In genomic region chr4:53078793-53079310, GRCm38 (mm10) we compare ENCODE assay signal across 23 mouse cellular contexts.
DNase-seq lines count a peak whose midpoint lies in the region; ATAC-seq and TF ChIP-seq lines count a peak whose summit lies in the region.
"Had no signal": no experiment of that assay in that cellular context is flagged by ENCODE, and none has a peak within 500 bp of the region (broad histone marks: within the 10 kb centered on the region; RNA-seq: fewer than 3 reads in every experiment).

No protein-coding gene starts in this region.

- WGBS in heart, adult 2 months, result 60% methylated on average over 2 of the region's 2 CpGs
- WGBS in kidney, embryonic 15.5 days, result 69% methylated on average over 2 of the region's 2 CpGs
- WGBS in lung, embryonic 16.5 days, result 83% methylated on average over 2 of the region's 2 CpGs

- no peak for TF ChIP-seq CTCF in heart, adult 2 months (IDR thresholded peaks at IDR 0.05)

- H3K9ac ChIP-seq in heart, adult 2 months (ENCODE audit: low read depth, low read length), result no peak overlapping the region
- H3K9ac ChIP-seq in kidney, embryonic 15.5 days, result no peak overlapping the region
- no peak overlapping the region for H3K9ac ChIP-seq in lung, embryonic 16.5 days (ENCODE audit: low read length)
- H3K9ac ChIP-seq: forebrain, embryonic 15.5 days; heart, embryonic 13.5 days; hindbrain, embryonic 15.5 days; limb, embryonic 15.5 days; liver, embryonic 15.5 days; midbrain, embryonic 12.5 days; neural tube, embryonic 12.5 days had no signal

- H3K9me3 ChIP-seq in kidney, embryonic 15.5 days (replicated peaks), result no peaks in the 10 kb centered on the region
- no peaks in the 10 kb centered on the region for H3K9me3 ChIP-seq in lung, embryonic 16.5 days (ENCODE audit: control insufficient read depth, low read length)
- H3K9me3 ChIP-seq: forebrain, embryonic 15.5 days; G1E; heart, embryonic 13.5 days; hindbrain, embryonic 15.5 days; limb, embryonic 15.5 days; liver, embryonic 15.5 days; midbrain, embryonic 12.5 days; neural tube, embryonic 12.5 days had no signal

- no peaks in the 10 kb centered on the region for H3K79me2 ChIP-seq in heart, adult 2 months (replicated peaks; ENCODE audit: control insufficient read depth, insufficient read depth, low read length)

- TF ChIP-seq EP300 in heart, adult 2 months (IDR thresholded peaks at IDR 0.05; ENCODE audit: insufficient read depth, low read depth, low read length), result 0 out of 2 replicates have a peak, but pooled peaks have one; percentile 28

- H3K4me1 ChIP-seq in heart, adult 2 months (ENCODE audit: control insufficient read depth, insufficient read depth, low read length), result peaks cover 10% of the 10 kb centered on the region
- H3K4me1 ChIP-seq in kidney, embryonic 15.5 days, result no peaks in the 10 kb centered on the region
- H3K4me1 ChIP-seq in lung, embryonic 16.5 days (replicated peaks; ENCODE audit: control insufficient read depth, insufficient read depth, low read length), result no peaks in the 10 kb centered on the region; the same call in 1 of the 2 replicates
- H3K4me1 ChIP-seq: forebrain, embryonic 15.5 days; heart, embryonic 13.5 days; hindbrain, embryonic 15.5 days; limb, embryonic 15.5 days; midbrain, embryonic 12.5 days; neural tube, embryonic 12.5 days had no signal

- 0 out of 2 replicates have a peak, but pooled peaks have one; percentile 33 for ATAC-seq in kidney, embryonic 15.5 days (replicated peaks; ENCODE audit: low FRiP score)
- ATAC-seq in lung, embryonic 16.5 days (ENCODE audit: low read depth), result peak; percentile 81
- ATAC-seq in hematopoietic stem cell, adult 5-6 weeks (replicated peaks in 1 of 2; ENCODE audit: insufficient read depth in 1 of 2, low FRiP score in 2 of 2, low TSS enrichment in 1 of 2, low read depth in 1 of 2, poor library complexity in 2 of 2, severe bottlenecking in 2 of 2), result peak; percentile 23 to 42; a peak in 1 of 4 replicates
- ATAC-seq: activated CD4-positive, CD25-positive, alpha-beta regulatory T cell, adult 4 months; forebrain, embryonic 15.5 days; intestine, postnatal 0 days had no signal

- peaks cover 20% of the 10 kb centered on the region for H3K36me3 ChIP-seq in heart, adult 2 months (ENCODE audit: control insufficient read depth, insufficient read depth, low read length)
- peaks cover 34% of the 10 kb centered on the region for H3K36me3 ChIP-seq in kidney, embryonic 15.5 days
- peaks cover 31% of the 10 kb centered on the region; the same call in 1 of the 2 replicates for H3K36me3 ChIP-seq in lung, embryonic 16.5 days (ENCODE audit: control insufficient read depth, insufficient read depth, low read length)

- no peak overlapping the region for H3K4me2 ChIP-seq in kidney, embryonic 15.5 days
- H3K4me2 ChIP-seq in lung, embryonic 16.5 days (ENCODE audit: low read depth, low read length), result no peak overlapping the region
- H3K4me2 ChIP-seq: forebrain, embryonic 15.5 days; heart, embryonic 13.5 days; hindbrain, embryonic 15.5 days; limb, embryonic 15.5 days; liver, embryonic 15.5 days; midbrain, embryonic 12.5 days; neural tube, embryonic 12.5 days had no signal

- no peak for DNase-seq in heart, adult 2 months
- no peak for DNase-seq in heart, postnatal 4 days
- no peak for DNase-seq in kidney, adult 8-10 months
- no peak for DNase-seq in lung, adult 18-20 months
- DNase-seq in retina, embryonic 14.5 days (ENCODE audit: low spot score), result no peak
- DNase-seq: adrenal gland, postnatal 10 days; cerebellum, adult 9-11 months; embryo, embryonic 11 days; gastrocnemius, postnatal 36 days; thymus, postnatal 36 days had no signal

- H3K27ac ChIP-seq in heart, adult 2 months, result peak overlapping the region; percentile 47
- H3K27ac ChIP-seq in kidney, embryonic 15.5 days, result no peak overlapping the region
- peak overlapping the region; percentile 53 for H3K27ac ChIP-seq in lung, embryonic 16.5 days (ENCODE audit: low read length)
- H3K27ac ChIP-seq: forebrain, embryonic 15.5 days; heart, embryonic 13.5 days; hindbrain, embryonic 15.5 days; limb, embryonic 15.5 days; liver, embryonic 15.5 days; midbrain, embryonic 12.5 days; neural tube, embryonic 12.5 days had no signal

- H3K27me3 ChIP-seq in heart, adult 2 months (ENCODE audit: control insufficient read depth, insufficient read depth, low read length), result no peaks in the 10 kb centered on the region
- H3K27me3 ChIP-seq in kidney, embryonic 15.5 days, result no peaks in the 10 kb centered on the region
- H3K27me3 ChIP-seq in lung, embryonic 16.5 days (ENCODE audit: control insufficient read depth, insufficient read depth, low read depth, low read length), result no peaks in the 10 kb centered on the region
- H3K27me3 ChIP-seq: forebrain, embryonic 15.5 days; heart, embryonic 13.5 days; hindbrain, embryonic 15.5 days; limb, embryonic 15.5 days; liver, embryonic 15.5 days; midbrain, embryonic 12.5 days; neural tube, embryonic 12.5 days had no signal

- no peak overlapping the region for H3K4me3 ChIP-seq in heart, adult 2 months
- no peak overlapping the region for H3K4me3 ChIP-seq in kidney, embryonic 15.5 days (replicated peaks)
- no peak overlapping the region for H3K4me3 ChIP-seq in lung, embryonic 16.5 days (ENCODE audit: low read length)
- H3K4me3 ChIP-seq: forebrain, embryonic 15.5 days; heart, embryonic 13.5 days; hindbrain, embryonic 15.5 days; limb, embryonic 15.5 days; liver, embryonic 15.5 days; midbrain, embryonic 12.5 days; neural tube, embryonic 12.5 days had no signal

- intact Hi-C loops in heart, adult 2 months (cut with DNase I), result loop anchor here (2.0 kb wide), 1 partner anchor 22 kb away; no protein-coding TSS in a partner anchor

- peak; percentile 47; the same call in 1 of the 2 replicates for TF ChIP-seq POLR2A in heart, adult 2 months (IDR thresholded peaks at IDR 0.05; ENCODE audit: insufficient read depth, low read depth, low read length)
